Mouse (Mus musculus) stomach, embryonic 15.5 days (tissue): ENCODE data around the gene Crybg3. TPM values are rescaled to one million over a fixed set of nuclear protein-coding genes. Genes with fewer than 3 reads are reported as not detected.
A peak's percentile ranks its signal among the peaks of the same experiment; 100 is the strongest.

Experiments
- ATAC-seq: fragments of 200-750 bp; cut with Nextera tagmentation; 2 replicates; pipeline ENCODE4 v1.8.0; 2017; ENCODE audit warnings: low read depth, moderate number of reproducible peaks, moderate TSS enrichment; ENCODE audit not compliant: insufficient read depth, low FRiP score
- H3K27ac ChIP-seq: fragments of 300-500 bp; sonication (generic); 2 replicates; pipeline ENCODE4 v1.5.1; 2015; ENCODE audit warnings: mild to moderate bottlenecking, inconsistent platforms
- H3K27me3 ChIP-seq: fragments of 300-500 bp; sonication (generic); replicated peaks from 2 replicates; pipeline ENCODE4 v1.6.1; 2015; ENCODE audit warnings: inconsistent platforms
- H3K36me3 ChIP-seq: fragments of 300-500 bp; sonication (generic); 2 replicates; pipeline ENCODE4 v1.6.1; 2015; ENCODE audit warnings: inconsistent platforms
- H3K4me1 ChIP-seq: fragments of 300-500 bp; sonication (generic); 2 replicates; pipeline ENCODE4 v1.6.1; 2015; ENCODE audit warnings: inconsistent platforms
- H3K4me2 ChIP-seq: fragments of 300-500 bp; sonication (generic); 2 replicates; pipeline ENCODE4 v1.6.1; 2015; ENCODE audit warnings: mild to moderate bottlenecking, inconsistent platforms
- H3K4me3 ChIP-seq: fragments of 300-500 bp; sonication (generic); replicated peaks from 2 replicates; pipeline ENCODE4 v1.5.1; 2015; ENCODE audit warnings: inconsistent platforms
- H3K9ac ChIP-seq: fragments of 300-500 bp; sonication (generic); 2 replicates; pipeline ENCODE4 v1.6.1; 2015; ENCODE audit warnings: inconsistent platforms
- H3K9me3 ChIP-seq: fragments of 300-500 bp; sonication (generic); 2 replicates; pipeline ENCODE4 v1.6.1; 2016; ENCODE audit warnings: inconsistent platforms
- WGBS: fragments of 180-500 bp; shearing (Covaris S2); methylation state at CpG from one replicate; pipeline ENCODE4 v1.1.7; 2015; 5-methylcytosine and 5-hydroxymethylcytosine counted together
- polyA plus RNA-seq: library from polyadenylated mRNA; unstranded; fragments of >200 nt; fragmentation: Nextera tagmentation; extraction: Ambion mirVana; gene quantifications from 2 replicates; pipeline ENCODE4 v1.2.1, GENCODE M21; 2015

Crybg3 gene
- 8.2 and 10.5 TPM in 2 replicates for polyA plus RNA-seq

DNA sequence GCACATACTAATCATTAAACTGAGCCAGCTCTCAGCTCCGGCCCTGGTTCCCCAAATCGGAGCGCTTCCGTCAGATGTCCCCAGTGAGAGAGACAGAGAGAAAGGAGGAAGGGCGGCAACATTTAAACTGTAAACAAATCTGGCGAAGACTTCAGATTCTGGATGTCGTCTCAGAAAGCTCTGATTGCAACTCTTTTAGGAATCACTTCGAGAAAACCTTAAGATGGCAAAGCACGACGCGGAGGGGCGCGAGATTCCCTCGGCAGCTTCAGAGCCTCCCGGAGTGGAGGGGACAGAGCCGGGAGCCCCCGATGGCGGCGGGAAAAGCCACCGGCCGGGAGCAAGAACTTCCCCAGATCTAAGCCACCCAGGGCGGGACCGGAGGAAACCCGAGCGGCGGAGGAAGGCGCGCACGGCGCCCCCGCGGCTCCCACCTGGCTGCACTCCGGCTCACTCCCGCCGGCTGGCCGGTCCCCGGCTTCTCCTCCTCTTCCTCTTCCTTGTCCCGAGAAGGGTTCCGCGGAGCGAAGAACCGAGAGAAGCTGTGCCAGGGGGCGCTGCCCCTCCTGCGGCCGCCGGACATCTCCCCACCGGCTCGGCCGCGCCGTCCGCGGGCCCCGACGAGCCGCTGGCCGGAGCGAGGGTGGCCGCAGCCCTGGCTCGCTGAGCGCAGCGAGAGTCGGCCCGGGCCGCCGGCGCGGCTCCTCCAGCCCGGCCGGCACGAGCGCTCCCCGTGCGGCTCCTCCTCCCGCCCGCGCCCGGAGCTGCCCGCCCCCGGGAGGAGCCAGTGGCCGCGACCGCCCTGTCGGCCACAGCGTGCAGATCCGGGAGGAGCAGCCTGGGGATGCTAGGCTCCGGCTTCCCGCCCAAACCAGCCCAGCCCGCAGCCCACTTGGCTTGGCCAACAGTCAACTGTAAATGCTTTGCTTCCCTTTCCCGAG is at the start of gene Crybg3:
Crybg3 (minus strand) TSS at position 669 of the 941 bp plus-strand sequence.
- ATAC-seq, result peak; percentile 97
- peak within 1 kb of the TSS; percentile 56 for H3K4me2 ChIP-seq
- peaks cover 7% of the 10 kb centered on the region; the same call in 1 of the 2 replicates for H3K4me1 ChIP-seq
- H3K27ac ChIP-seq, result peak within 1 kb of the TSS; percentile 91
- no peaks in the 10 kb centered on the region for H3K27me3 ChIP-seq
- H3K9ac ChIP-seq, result peak within 1 kb of the TSS; percentile 57
- under 1% methylated on average over 80 of the region's 90 CpGs for WGBS
- no peaks in the 10 kb centered on the region for H3K9me3 ChIP-seq
- H3K4me3 ChIP-seq, result peak within 1 kb of the TSS; percentile 74
- no peaks in the 10 kb centered on the region for H3K36me3 ChIP-seq

DNA sequence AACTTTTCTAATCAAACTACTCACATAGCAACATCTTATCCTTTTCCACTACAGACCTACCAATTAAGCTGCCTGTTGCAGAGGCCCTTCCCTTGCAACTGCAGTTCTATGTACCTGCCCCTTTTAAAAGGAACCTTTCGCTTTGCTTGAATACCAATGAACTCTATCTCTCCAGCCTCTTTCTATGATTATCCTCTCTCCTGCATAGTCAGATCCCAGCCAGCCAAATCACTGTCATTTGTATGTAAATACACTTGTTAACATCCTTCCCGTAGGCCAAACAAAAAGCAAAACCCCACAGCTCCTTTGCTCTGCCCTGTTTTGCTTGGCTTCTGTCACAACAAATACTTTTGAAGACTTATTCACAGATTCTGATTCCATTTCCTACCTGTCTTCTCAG is 43.0 kb upstream of the Crybg3 start:
- Histone ChIP-seq H3K4me3 (no peak overlapping the region), H3K4me1 (peaks cover under 1% of the 10 kb centered on the region; the same call in 1 of the 2 replicates), H3K27me3 (no peaks in the 10 kb centered on the region), H3K27ac (no peak overlapping the region), H3K9ac (no peak overlapping the region), H3K9me3 (no peaks in the 10 kb centered on the region), H3K36me3 (no peaks in the 10 kb centered on the region), H3K4me2 (no peak overlapping the region)
- no peak for ATAC-seq
- WGBS, result 65% methylated on average over 2 of the region's 2 CpGs

- WGBS, result 82% methylated on average over 3 of the region's 3 CpGs
- H3K4me2 ChIP-seq, result no peak overlapping the region; the same call in 1 of the 2 replicates
- ATAC-seq, result no peak
These were observed 39.2 kb upstream of the Crybg3 start for GRCm38 (mm10) chr16:59639985-59640384.

GRCm38 (mm10) chr16:59639102-59639691 is 38.4 kb upstream of the Crybg3 start, which contains the start of gene Arl6:
Gene Arl6, minus strand, starts transcription at chr16:59639391.
- WGBS, result under 1% methylated on average over 46 of the region's 46 CpGs

More at GRCm38 (mm10) chr16:59639985-59640384, 39.2 kb upstream of the Crybg3 start:
- Histone ChIP-seq H3K27me3 (no peaks in the 10 kb centered on the region), H3K27ac (no peak overlapping the region), H3K9me3 (no peaks in the 10 kb centered on the region), H3K9ac (no peak overlapping the region), H3K36me3 (no peaks in the 10 kb centered on the region), H3K4me1 (peaks cover 5% of the 10 kb centered on the region; the same call in 1 of the 2 replicates), H3K4me3 (no peak overlapping the region)

GRCm38 (mm10) chr16:59634598-59634997 is 33.8 kb upstream of the Crybg3 start:
- peaks cover 5% of the 10 kb centered on the region; the same call in 1 of the 2 replicates for H3K4me1 ChIP-seq
- no peaks in the 10 kb centered on the region for H3K36me3 ChIP-seq
- H3K9me3 ChIP-seq, result no peaks in the 10 kb centered on the region
- H3K4me3 ChIP-seq, result no peak overlapping the region
- 88% methylated on average over 2 of the region's 2 CpGs for WGBS
- no peak overlapping the region for H3K4me2 ChIP-seq
- ATAC-seq, result no peak
- H3K9ac ChIP-seq, result no peak overlapping the region
- H3K27ac ChIP-seq, result no peak overlapping the region
- no peaks in the 10 kb centered on the region for H3K27me3 ChIP-seq

More at GRCm38 (mm10) chr16:59639102-59639691, 38.4 kb upstream of the Crybg3 start, which contains the start of gene Arl6:
- H3K27me3 ChIP-seq, result no peaks in the 10 kb centered on the region
- peaks cover 5% of the 10 kb centered on the region; the same call in 1 of the 2 replicates for H3K4me1 ChIP-seq
- H3K4me3 ChIP-seq, result peak within 1 kb of the TSS; percentile 72
- H3K9me3 ChIP-seq, result no peaks in the 10 kb centered on the region
- peak; percentile 98 for ATAC-seq
- H3K27ac ChIP-seq, result peak within 1 kb of the TSS; percentile 100
- H3K9ac ChIP-seq, result peak within 1 kb of the TSS; percentile 48; the same call in 1 of the 2 replicates
- H3K4me2 ChIP-seq, result peak within 1 kb of the TSS; percentile 82
- H3K36me3 ChIP-seq, result no peaks in the 10 kb centered on the region

- ATAC-seq, result no peak
- no peaks in the 10 kb centered on the region for H3K9me3 ChIP-seq
- H3K27ac ChIP-seq, result no peak overlapping the region
- no peak overlapping the region for H3K4me3 ChIP-seq
- H3K4me2 ChIP-seq, result no peak overlapping the region
- no peaks in the 10 kb centered on the region for H3K36me3 ChIP-seq
- H3K27me3 ChIP-seq, result no peaks in the 10 kb centered on the region
- H3K9ac ChIP-seq, result no peak overlapping the region
- H3K4me1 ChIP-seq, result no peaks in the 10 kb centered on the region
- WGBS, result 93% methylated on average over 2 of the region's 2 CpGs
These were observed 20.8 kb upstream of the Crybg3 start for GRCm38 (mm10) chr16:59621554-59621953.

- Histone ChIP-seq H3K27ac (no peak overlapping the region), H3K4me3 (no peak overlapping the region), H3K36me3 (no peaks in the 10 kb centered on the region), H3K9ac (no peak overlapping the region), H3K4me2 (no peak overlapping the region), H3K27me3 (no peaks in the 10 kb centered on the region), H3K9me3 (no peaks in the 10 kb centered on the region), H3K4me1 (no peaks in the 10 kb centered on the region)
- ATAC-seq, result no peak
- WGBS, result 27% methylated on average over 3 of the region's 3 CpGs
These were observed 16.4 kb upstream of the Crybg3 start for GRCm38 (mm10) chr16:59617167-59617566.

- no peak overlapping the region for H3K4me2 ChIP-seq
- H3K27ac ChIP-seq, result no peak overlapping the region
- no peaks in the 10 kb centered on the region for H3K36me3 ChIP-seq
- H3K9me3 ChIP-seq, result no peaks in the 10 kb centered on the region
- H3K4me1 ChIP-seq, result no peaks in the 10 kb centered on the region
- no peak overlapping the region for H3K9ac ChIP-seq
- WGBS, result 71% methylated on average over 3 of the region's 3 CpGs
- ATAC-seq, result no peak
- H3K27me3 ChIP-seq, result no peaks in the 10 kb centered on the region
- no peak overlapping the region for H3K4me3 ChIP-seq
These were observed 14.9 kb upstream of the Crybg3 start for GRCm38 (mm10) chr16:59615675-59616074.

DNA sequence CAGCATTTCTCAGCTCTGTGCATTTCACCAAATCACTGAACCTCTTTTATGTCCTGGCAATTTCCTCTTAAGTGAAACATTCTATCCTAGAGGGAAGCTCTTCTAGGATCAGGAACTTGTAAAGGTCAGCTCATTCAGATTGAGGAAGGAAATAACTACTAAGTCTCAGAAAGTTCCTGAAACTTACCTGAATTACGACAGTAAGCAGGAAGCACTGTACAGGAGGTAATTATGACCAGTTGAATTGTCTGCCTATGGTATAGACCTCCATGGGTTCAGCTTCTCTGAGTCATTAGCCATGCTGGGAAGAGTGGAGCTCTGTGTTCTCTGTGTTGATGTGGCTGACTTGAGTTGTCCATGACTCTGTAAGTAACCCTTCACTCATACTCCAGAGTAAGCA is 10.0 kb upstream of the Crybg3 start:
- Histone ChIP-seq H3K4me1 (no peaks in the 10 kb centered on the region), H3K4me2 (no peak overlapping the region), H3K27ac (no peak overlapping the region), H3K9me3 (no peaks in the 10 kb centered on the region), H3K9ac (no peak overlapping the region), H3K27me3 (no peaks in the 10 kb centered on the region), H3K4me3 (no peak overlapping the region), H3K36me3 (no peaks in the 10 kb centered on the region)
- 79% methylated on average over 1 of the region's 1 CpGs for WGBS
- ATAC-seq, result no peak

GRCm38 (mm10) chr16:59604078-59604781 is 3.5 kb upstream of the Crybg3 start:
- Histone ChIP-seq H3K27me3 (no peaks in the 10 kb centered on the region), H3K9ac (no peak overlapping the region), H3K4me2 (no peak overlapping the region), H3K9me3 (no peaks in the 10 kb centered on the region), H3K4me1 (peaks cover 7% of the 10 kb centered on the region; the same call in 1 of the 2 replicates), H3K4me3 (no peak overlapping the region), H3K36me3 (no peaks in the 10 kb centered on the region), H3K27ac (no peak overlapping the region)
- 66% methylated on average over 15 of the region's 15 CpGs for WGBS
- ATAC-seq, result no peak

DNA sequence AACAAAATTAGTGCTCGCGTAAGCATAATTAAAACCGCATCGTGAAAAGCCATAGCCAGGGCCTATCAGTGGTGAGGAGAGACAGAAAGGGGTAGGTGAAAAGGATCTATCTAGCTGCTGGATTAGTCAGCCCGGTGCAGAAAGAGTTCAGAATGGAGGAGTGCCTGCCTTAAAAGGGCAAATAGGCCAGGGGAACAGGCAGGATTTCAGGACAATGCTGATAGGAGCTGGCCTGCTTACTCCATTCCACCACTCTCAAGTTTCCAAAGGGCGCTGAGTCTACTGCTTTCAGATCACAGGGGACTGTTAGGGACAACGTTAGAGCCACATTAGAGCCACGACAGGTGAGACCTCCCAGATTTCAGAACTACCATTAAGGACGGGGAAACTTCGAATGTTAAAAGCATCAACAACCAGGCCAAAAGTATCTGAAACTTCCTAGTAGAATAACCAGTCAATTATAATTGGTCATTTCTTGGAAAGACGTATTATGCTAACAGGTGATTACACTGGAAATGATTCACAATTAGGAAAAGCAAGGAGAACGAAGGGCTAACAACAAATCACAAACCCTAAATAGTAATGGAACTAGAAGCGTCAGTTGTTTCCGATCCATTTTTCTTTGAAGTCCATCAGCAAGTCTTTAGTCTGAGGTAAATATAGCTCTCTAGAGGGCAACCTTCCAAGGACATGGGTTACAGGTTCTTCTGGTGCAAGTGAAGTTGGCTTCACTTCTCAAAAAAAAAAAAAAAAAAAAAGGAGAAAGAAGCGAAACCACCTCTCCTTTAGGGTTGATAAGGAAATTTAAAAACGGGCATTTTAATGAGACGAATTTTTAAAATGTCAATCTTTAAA is 1.1 kb downstream of the Crybg3 start:
- Histone ChIP-seq H3K36me3 (no peaks in the 10 kb centered on the region), H3K9ac (no peak overlapping the region), H3K27ac (peak overlapping the region; percentile 91; the same call in 1 of the 2 replicates), H3K4me3 (peak overlapping the region; percentile 74), H3K9me3 (no peaks in the 10 kb centered on the region), H3K4me1 (peaks cover 7% of the 10 kb centered on the region; the same call in 1 of the 2 replicates), H3K4me2 (peak overlapping the region; percentile 56), H3K27me3 (no peaks in the 10 kb centered on the region)
- 17% methylated on average over 17 of the region's 17 CpGs for WGBS
- no peak for ATAC-seq
